Mouse (Mus musculus): Measurements from ENCODE around the gene Gm42878. TPM values are rescaled to one million over a fixed set of nuclear protein-coding genes. Genes with fewer than 3 reads are reported as not detected.
A peak's percentile ranks its signal among the peaks of the same experiment; 100 is the strongest.

Gene Gm42878
- polyA plus RNA-seq (2014; fragmentation: Nextera tagmentation; extraction: Ambion mirVana): not detected in 2 replicates

DNA sequence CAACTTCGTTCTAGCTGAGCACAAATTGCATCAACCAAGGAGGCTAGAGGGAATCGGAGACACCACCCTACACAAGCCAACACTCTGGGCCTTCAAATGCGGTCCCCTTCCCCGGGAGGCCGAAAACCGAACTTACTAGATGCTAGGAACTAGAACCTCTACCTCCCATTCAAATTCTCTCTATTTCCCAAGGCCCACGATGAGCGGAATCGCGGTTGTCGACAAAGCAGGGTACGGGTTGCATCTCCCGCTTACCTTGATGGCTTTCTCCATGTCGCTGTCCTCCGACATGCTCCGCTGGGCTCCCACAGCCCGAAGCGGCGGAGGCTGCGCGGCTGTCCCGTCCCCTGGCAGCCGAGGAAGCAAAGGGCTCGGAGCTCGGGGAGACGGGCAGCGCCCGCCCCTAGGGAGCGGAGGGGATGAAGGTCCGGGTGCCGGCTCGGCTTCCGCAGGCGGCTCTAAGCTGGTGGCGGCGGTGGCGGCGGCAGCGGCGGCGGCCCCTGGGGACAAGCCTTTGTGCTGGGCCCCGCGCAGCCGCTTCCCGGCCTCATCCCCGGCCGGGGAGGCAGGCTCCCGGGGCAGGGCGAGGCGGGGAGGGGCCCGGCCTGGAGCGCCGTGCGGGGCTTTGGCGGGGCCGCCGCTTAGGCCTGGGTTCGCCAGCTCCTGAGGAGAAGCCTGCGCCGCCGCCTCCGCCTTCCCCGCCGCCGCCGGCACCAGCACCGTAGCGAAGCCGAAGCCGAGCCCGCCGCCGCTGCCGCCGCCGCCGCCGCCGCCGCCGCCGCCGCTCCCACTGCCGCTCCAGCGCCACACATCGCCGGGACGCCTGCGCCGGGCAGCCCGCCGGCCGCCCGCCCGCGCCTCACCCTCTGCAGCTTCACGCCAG lies at the start of gene Gm42878, which contains the start of gene Adam1a:
Gene Gm42878 (minus strand): TSS at position 573 of the 883 bp plus-strand sequence.
Gene Adam1a (minus strand): TSS at position 573 of the 883 bp plus-strand sequence.
- no peaks in the 10 kb centered on the region for H3K27me3 ChIP-seq (ENCODE audit: control insufficient read depth, insufficient read depth, low read length)
- H3K4me1 ChIP-seq (ENCODE audit: control insufficient read depth, insufficient read depth, low read length): peaks cover 18% of the 10 kb centered on the region
- WGBS: 1% methylated on average over 73 of the region's 97 CpGs
- H3K4me3 ChIP-seq (replicated peaks; ENCODE audit: low read depth, low read length): peak within 1 kb of the TSS; percentile 100
- peak within 1 kb of the TSS; percentile 98 for H3K27ac ChIP-seq (replicated peaks; ENCODE audit: low read depth, low read length)
- 0 out of 2 replicates have a peak, but pooled peaks cover 2% of the 10 kb centered on the region for H3K36me3 ChIP-seq (ENCODE audit: control insufficient read depth, insufficient read depth, low read length)
- DNase-seq (peak; percentile 67), ATAC-seq (ENCODE audit: low FRiP score, low TSS enrichment) (peak; percentile 62)
- peak within 1 kb of the TSS; percentile 92 for H3K4me2 ChIP-seq (ENCODE audit: low read length)
- H3K9ac ChIP-seq (replicated peaks; ENCODE audit: low read length): peak within 1 kb of the TSS; percentile 96
- no peaks in the 10 kb centered on the region for H3K9me3 ChIP-seq (ENCODE audit: control insufficient read depth, low read length)

DNA sequence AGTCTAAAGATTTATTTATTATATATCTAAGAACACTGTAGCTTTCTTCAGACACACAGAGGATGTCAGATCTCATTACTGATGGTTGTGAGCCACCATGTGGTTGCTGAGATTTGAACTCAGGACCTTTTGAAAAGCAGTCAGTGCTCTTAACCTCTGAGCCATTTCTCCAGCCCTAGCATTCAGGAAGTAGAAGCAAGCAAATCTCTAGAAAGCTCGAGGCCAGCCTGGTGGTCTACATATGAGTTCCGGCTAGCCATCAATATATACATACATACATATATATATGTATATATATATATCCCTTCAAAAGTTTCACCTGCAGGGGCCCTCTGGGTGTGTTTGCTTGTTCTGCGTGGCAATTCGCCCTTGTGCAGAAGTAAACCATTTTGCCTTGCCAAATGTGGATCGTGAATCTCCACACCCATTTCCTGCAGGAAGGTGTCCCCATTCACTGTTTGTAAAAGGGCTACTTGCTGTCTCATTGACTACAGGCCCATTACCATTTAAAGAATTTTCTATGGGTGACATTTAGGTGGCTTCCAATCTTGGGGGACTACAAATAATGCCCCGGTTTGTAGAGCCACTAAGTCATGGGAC lies 49.5 kb upstream of the Gm42878 start:
- Histone ChIP-seq H3K9me3 (ENCODE audit: control insufficient read depth, low read length) (no peaks in the 10 kb centered on the region), H3K4me2 (ENCODE audit: low read length) (peak overlapping the region; percentile 95), H3K4me3 (replicated peaks; ENCODE audit: low read depth, low read length) (no peak overlapping the region), H3K27me3 (ENCODE audit: control insufficient read depth, insufficient read depth, low read length) (no peaks in the 10 kb centered on the region), H3K9ac (replicated peaks; ENCODE audit: low read length) (no peak overlapping the region), H3K4me1 (ENCODE audit: control insufficient read depth, insufficient read depth, low read length) (peaks cover 11% of the 10 kb centered on the region; the same call in 1 of the 2 replicates), H3K36me3 (ENCODE audit: control insufficient read depth, insufficient read depth, low read length) (no peaks in the 10 kb centered on the region), H3K27ac (replicated peaks; ENCODE audit: low read depth, low read length) (peak overlapping the region; percentile 70)
- 88% methylated on average over 6 of the region's 6 CpGs for WGBS
- no peak for DNase-seq
- no peak for ATAC-seq (ENCODE audit: low FRiP score, low TSS enrichment)

DNA sequence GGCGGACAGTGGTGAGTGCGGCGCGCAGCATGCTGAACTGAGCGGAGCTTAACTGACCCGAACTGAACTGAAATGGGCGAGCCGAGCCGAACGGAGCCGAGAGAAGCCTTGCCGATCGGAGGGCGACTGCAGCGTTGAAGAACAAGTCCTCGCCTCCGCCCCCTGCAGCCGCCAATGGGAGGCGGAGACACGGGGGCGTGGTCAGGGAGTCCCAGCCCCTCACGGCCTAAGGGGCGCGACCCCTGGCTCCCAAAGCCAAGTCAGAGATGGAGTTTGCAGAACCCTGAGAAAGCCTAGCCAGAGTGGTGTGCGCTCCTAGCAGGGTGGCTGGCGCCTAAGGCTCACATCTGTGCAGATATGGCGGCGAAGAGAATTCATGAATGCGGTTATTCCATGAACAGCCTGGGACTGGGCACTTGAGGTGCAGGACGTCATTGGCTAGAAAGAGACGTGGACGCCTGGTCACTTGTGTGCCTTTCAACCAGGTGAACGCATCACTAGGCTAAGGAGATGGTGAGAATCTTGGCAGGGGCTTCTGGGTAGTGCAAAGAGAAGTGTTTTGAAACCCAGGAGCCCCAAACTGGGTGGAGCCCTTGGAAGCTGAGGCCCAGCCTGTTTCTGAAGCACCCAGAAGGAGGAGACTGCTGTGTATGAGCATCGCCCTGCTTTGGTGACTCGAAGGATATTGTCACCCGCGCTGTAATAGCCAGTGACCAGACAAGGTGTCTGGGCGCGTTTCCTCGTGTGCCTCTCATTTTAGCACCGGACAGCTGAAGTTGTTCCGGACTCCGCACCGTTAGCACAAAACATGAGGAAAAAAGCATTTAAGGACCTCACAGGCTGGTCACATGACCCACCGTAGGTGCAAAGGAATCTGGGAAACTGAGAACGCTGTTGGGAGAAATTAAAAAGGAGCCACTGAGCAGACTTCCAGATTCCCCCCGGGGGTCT lies 48.4 kb upstream of the Gm42878 start, which contains the start of gene Aldh2:
Gene Aldh2 (minus strand): TSS at position 374 of the 951 bp plus-strand sequence.
- H3K27ac ChIP-seq (replicated peaks; ENCODE audit: low read depth, low read length): peak within 1 kb of the TSS; percentile 70
- peak within 1 kb of the TSS; percentile 95 for H3K4me2 ChIP-seq (ENCODE audit: low read length)
- no peaks in the 10 kb centered on the region for H3K27me3 ChIP-seq (ENCODE audit: control insufficient read depth, insufficient read depth, low read length)
- peaks cover 11% of the 10 kb centered on the region; the same call in 1 of the 2 replicates for H3K4me1 ChIP-seq (ENCODE audit: control insufficient read depth, insufficient read depth, low read length)
- no peaks in the 10 kb centered on the region for H3K36me3 ChIP-seq (ENCODE audit: control insufficient read depth, insufficient read depth, low read length)
- peak within 1 kb of the TSS; percentile 62 for H3K9ac ChIP-seq (replicated peaks; ENCODE audit: low read length)
- ATAC-seq (ENCODE audit: low FRiP score, low TSS enrichment): peak; percentile 77
- DNase-seq: peak; percentile 88
- H3K9me3 ChIP-seq (ENCODE audit: control insufficient read depth, low read length): no peaks in the 10 kb centered on the region
- 4% methylated on average over 47 of the region's 47 CpGs for WGBS
- peak within 1 kb of the TSS; percentile 49 for H3K4me3 ChIP-seq (replicated peaks; ENCODE audit: low read depth, low read length)

DNA sequence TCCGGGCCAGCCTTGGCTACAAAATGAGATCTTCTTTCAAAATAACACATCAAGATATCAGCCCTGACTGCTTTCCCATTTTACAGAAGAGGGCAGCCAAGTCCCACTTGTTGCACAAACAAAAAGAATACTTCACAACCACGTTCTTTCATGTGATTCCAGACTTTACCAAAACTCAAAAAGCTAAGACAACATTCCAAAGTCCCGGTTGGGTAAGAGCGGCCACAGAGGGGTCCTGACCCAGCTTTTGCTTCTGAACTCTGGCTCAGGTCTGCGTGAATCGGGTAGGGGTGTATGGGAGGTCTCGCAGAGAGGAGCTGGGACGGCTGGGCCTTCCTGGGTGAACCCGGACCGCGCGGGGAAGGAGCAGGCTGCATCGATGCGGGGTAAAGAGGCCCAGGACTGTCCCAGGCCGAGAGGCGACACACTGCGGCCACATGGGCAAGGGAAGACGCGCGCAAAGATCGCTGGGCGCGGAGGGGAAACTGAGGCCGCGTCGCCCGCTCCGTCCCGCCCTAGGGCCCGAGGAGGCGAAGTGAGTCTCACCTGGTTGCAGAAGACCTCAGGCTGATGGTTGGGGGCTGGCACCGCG lies 47.6 kb upstream of the Gm42878 start:
- no peaks in the 10 kb centered on the region for H3K9me3 ChIP-seq (ENCODE audit: control insufficient read depth, low read length)
- ATAC-seq (ENCODE audit: low FRiP score, low TSS enrichment) (peak; percentile 46; the same call in 1 of the 2 replicates), DNase-seq (peak; percentile 18)
- H3K36me3 ChIP-seq (ENCODE audit: control insufficient read depth, insufficient read depth, low read length): no peaks in the 10 kb centered on the region
- peak overlapping the region; percentile 62 for H3K9ac ChIP-seq (replicated peaks; ENCODE audit: low read length)
- 5% methylated on average over 33 of the region's 33 CpGs for WGBS
- H3K4me1 ChIP-seq (ENCODE audit: control insufficient read depth, insufficient read depth, low read length): peaks cover 11% of the 10 kb centered on the region; the same call in 1 of the 2 replicates
- peak overlapping the region; percentile 95 for H3K4me2 ChIP-seq (ENCODE audit: low read length)
- peak overlapping the region; percentile 70; the same call in 1 of the 2 replicates for H3K27ac ChIP-seq (replicated peaks; ENCODE audit: low read depth, low read length)
- no peaks in the 10 kb centered on the region for H3K27me3 ChIP-seq (ENCODE audit: control insufficient read depth, insufficient read depth, low read length)
- peak overlapping the region; percentile 49 for H3K4me3 ChIP-seq (replicated peaks; ENCODE audit: low read depth, low read length)

DNA sequence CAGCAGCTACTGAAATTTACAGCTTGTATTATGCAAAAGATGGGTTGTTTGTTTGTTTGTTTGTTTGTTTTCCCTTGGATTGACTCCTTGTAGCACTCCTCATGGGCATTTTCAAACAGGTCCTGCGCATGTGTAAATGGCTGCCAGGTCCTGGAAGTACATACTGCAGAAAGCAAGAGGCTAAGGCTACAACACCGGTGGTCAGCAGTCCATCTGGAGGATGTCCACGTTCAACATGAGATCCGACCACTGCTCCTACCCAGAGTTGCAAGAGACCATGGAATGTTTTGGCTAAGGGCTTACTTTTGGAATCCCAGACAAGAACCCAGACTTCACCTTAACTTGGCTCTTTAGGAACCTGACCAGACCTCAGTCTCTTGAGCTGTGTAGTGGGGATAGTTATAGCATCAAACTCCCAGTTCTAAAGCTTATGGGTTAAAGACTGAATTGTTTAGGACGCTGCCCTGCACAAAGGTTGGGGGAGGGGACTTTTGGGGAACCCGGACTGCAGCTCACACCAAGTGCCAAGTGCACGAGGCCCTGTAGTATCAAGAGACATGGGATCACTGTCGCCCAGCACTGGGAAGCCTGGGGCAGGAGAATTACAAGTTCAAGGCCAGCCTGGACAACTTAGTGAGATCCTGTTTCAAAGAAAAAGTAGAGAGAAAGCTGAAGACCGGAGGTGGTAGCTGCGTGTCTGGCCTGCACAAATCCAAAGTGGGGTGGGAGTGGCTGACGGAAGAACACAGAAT lies 47.0 kb upstream of the Gm42878 start:
- Histone ChIP-seq H3K9ac (replicated peaks; ENCODE audit: low read length) (no peak overlapping the region), H3K4me3 (replicated peaks; ENCODE audit: low read depth, low read length) (peak overlapping the region; percentile 49; the same call in 1 of the 2 replicates), H3K27me3 (ENCODE audit: control insufficient read depth, insufficient read depth, low read length) (no peaks in the 10 kb centered on the region), H3K36me3 (ENCODE audit: control insufficient read depth, insufficient read depth, low read length) (no peaks in the 10 kb centered on the region), H3K27ac (replicated peaks; ENCODE audit: low read depth, low read length) (no peak overlapping the region), H3K4me2 (ENCODE audit: low read length) (peak overlapping the region; percentile 95), H3K9me3 (ENCODE audit: control insufficient read depth, low read length) (no peaks in the 10 kb centered on the region), H3K4me1 (ENCODE audit: control insufficient read depth, insufficient read depth, low read length) (peaks cover 11% of the 10 kb centered on the region; the same call in 1 of the 2 replicates)
- 69% methylated on average over 11 of the region's 11 CpGs for WGBS
- DNase-seq (no peak), ATAC-seq (ENCODE audit: low FRiP score, low TSS enrichment) (no peak)

DNA sequence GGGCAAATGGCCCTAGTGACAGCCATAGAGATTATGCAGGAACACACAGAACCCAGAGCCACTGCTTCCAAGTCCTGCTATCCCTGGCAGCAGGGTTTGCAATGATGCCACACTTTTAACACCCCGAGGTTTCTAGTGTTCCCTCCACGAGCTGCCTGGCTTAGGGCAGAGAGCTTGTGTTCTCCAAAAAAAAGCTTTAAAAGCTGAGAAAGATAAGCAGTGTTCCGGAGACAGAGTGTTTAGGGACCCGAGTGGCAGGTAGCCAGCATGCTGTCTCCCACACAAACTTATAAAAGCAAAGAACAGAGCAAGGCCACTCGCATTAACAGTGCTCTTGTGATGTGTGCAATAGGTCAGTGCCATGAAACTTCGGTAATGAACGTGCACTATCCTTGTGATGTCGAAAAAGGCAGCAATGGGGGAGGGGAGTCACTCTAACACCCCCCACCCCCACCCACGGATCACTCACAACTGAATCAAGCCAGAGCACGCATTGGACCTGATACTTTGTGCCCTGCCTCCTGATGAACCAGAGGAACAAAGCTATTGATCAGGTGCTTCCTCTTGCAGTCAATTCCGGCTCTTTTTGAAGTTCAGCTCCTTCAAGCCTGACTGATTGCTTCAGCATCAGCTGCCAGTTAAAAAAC lies 46.3 kb upstream of the Gm42878 start:
- H3K4me3 ChIP-seq (replicated peaks; ENCODE audit: low read depth, low read length): no peak overlapping the region
- peaks cover 11% of the 10 kb centered on the region; the same call in 1 of the 2 replicates for H3K4me1 ChIP-seq (ENCODE audit: control insufficient read depth, insufficient read depth, low read length)
- H3K4me2 ChIP-seq (ENCODE audit: low read length): no peak overlapping the region
- 76% methylated on average over 11 of the region's 11 CpGs for WGBS
- no peaks in the 10 kb centered on the region for H3K9me3 ChIP-seq (ENCODE audit: control insufficient read depth, low read length)
- H3K9ac ChIP-seq (replicated peaks; ENCODE audit: low read length): no peak overlapping the region
- ATAC-seq (ENCODE audit: low FRiP score, low TSS enrichment): no peak
- no peak overlapping the region for H3K27ac ChIP-seq (replicated peaks; ENCODE audit: low read depth, low read length)
- no peaks in the 10 kb centered on the region for H3K27me3 ChIP-seq (ENCODE audit: control insufficient read depth, insufficient read depth, low read length)
- no peak for DNase-seq
- H3K36me3 ChIP-seq (ENCODE audit: control insufficient read depth, insufficient read depth, low read length): no peaks in the 10 kb centered on the region

DNA sequence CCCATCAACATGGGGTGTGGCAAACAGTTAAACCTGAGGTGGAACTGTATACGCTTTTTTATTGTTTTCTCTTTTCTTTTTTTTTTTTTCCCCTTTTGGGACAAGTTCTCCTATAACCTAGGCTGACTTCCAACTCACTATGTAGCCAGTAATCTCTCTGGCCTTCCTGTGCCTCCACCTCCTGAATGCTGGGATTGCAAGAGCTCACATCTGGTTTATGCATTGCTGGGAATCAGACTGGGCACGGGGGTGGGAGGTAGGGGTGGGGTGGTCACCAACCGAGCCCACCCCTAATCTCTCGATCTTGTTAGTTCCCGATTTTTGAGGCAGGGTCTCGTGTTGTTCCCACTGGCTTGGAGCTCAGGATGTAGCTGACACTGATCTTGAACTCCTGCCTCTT lies 44.6 kb upstream of the Gm42878 start:
- DNase-seq (no peak), ATAC-seq (ENCODE audit: low FRiP score, low TSS enrichment) (no peak)
- peaks cover 11% of the 10 kb centered on the region; the same call in 1 of the 2 replicates for H3K4me1 ChIP-seq (ENCODE audit: control insufficient read depth, insufficient read depth, low read length)
- H3K27ac ChIP-seq (replicated peaks; ENCODE audit: low read depth, low read length): no peak overlapping the region
- H3K4me2 ChIP-seq (ENCODE audit: low read length): no peak overlapping the region
- 90% methylated on average over 6 of the region's 6 CpGs for WGBS
- no peaks in the 10 kb centered on the region for H3K36me3 ChIP-seq (ENCODE audit: control insufficient read depth, insufficient read depth, low read length)
- no peaks in the 10 kb centered on the region for H3K9me3 ChIP-seq (ENCODE audit: control insufficient read depth, low read length)
- no peak overlapping the region for H3K9ac ChIP-seq (replicated peaks; ENCODE audit: low read length)
- H3K27me3 ChIP-seq (ENCODE audit: control insufficient read depth, insufficient read depth, low read length): no peaks in the 10 kb centered on the region
- H3K4me3 ChIP-seq (replicated peaks; ENCODE audit: low read depth, low read length): no peak overlapping the region
